Mouse (Mus musculus): ENCODE data around the gene Hagh. TPM values are rescaled to one million over a fixed set of nuclear protein-coding genes. Genes with fewer than 3 reads are reported as not detected.

The Hagh gene
- polyA plus RNA-seq, 1 experiment from 2014 or later = 69.1 TPM

GRCm38 (mm10) chr17:24894995-24895547 lies 55.1 kb downstream of the Hagh start, which contains the start of the genes Eme2 and Mrps34:
Gene Eme2, minus strand, starts transcription at chr17:24895087.
Gene Mrps34, plus strand, starts transcription at chr17:24895116.
- ATAC-seq (replicated peaks; ENCODE audit: extremely low read depth, insufficient read depth, low FRiP score) = peak; percentile 64
- H3K4me1 ChIP-seq (ENCODE audit: control insufficient read depth, insufficient read depth, low read length) = peaks cover 30% of the 10 kb centered on the region
- peaks cover 33% of the 10 kb centered on the region for H3K36me3 ChIP-seq (ENCODE audit: control insufficient read depth, insufficient read depth)
- peak within 1 kb of the TSS; percentile 92 for H3K9ac ChIP-seq (ENCODE audit: low read length)
- peak within 1 kb of the TSS; percentile 90 for H3K4me3 ChIP-seq (ENCODE audit: low read length)
- peak within 1 kb of the TSS; percentile 99 for H3K4me2 ChIP-seq (ENCODE audit: low read depth, low read length)
- H3K27me3 ChIP-seq (ENCODE audit: control insufficient read depth, insufficient read depth, low read length) = no peaks in the 10 kb centered on the region
- no peaks in the 10 kb centered on the region for H3K9me3 ChIP-seq (replicated peaks; ENCODE audit: control insufficient read depth, low read length)
- WGBS = under 1% methylated on average over 62 of the region's 62 CpGs
- H3K27ac ChIP-seq (ENCODE audit: low read length) = peak within 1 kb of the TSS; percentile 94

GRCm38 (mm10) chr17:24895571-24896240 lies 55.8 kb downstream of the Hagh start:
- Histone ChIP-seq H3K9me3 (replicated peaks; ENCODE audit: control insufficient read depth, low read length) (no peaks in the 10 kb centered on the region), H3K4me2 (ENCODE audit: low read depth, low read length) (peak overlapping the region; percentile 99)
- 8% methylated on average over 23 of the region's 23 CpGs for WGBS

GRCm38 (mm10) chr17:24896241-24896992 lies 56.5 kb downstream of the Hagh start, which contains the start of gene Nme3:
Gene Nme3, plus strand, starts transcription at chr17:24896500.
- Histone ChIP-seq H3K4me1 (ENCODE audit: control insufficient read depth, insufficient read depth, low read length) (peaks cover 30% of the 10 kb centered on the region), H3K4me2 (ENCODE audit: low read depth, low read length) (peak within 1 kb of the TSS; percentile 99), H3K9ac (ENCODE audit: low read length) (peak within 1 kb of the TSS; percentile 92), H3K4me3 (ENCODE audit: low read length) (peak within 1 kb of the TSS; percentile 90), H3K36me3 (ENCODE audit: control insufficient read depth, insufficient read depth) (peaks cover 38% of the 10 kb centered on the region), H3K27ac (ENCODE audit: low read length) (peak within 1 kb of the TSS; percentile 94), H3K9me3 (replicated peaks; ENCODE audit: control insufficient read depth, low read length) (no peaks in the 10 kb centered on the region), H3K27me3 (ENCODE audit: control insufficient read depth, insufficient read depth, low read length) (no peaks in the 10 kb centered on the region)
- 2% methylated on average over 50 of the region's 50 CpGs for WGBS
- peak; percentile 59 for ATAC-seq (replicated peaks; ENCODE audit: extremely low read depth, insufficient read depth, low FRiP score)

More at GRCm38 (mm10) chr17:24895571-24896240, 55.8 kb downstream of the Hagh start:
- Histone ChIP-seq H3K9ac (ENCODE audit: low read length) (peak overlapping the region; percentile 92), H3K4me3 (ENCODE audit: low read length) (peak overlapping the region; percentile 90), H3K4me1 (ENCODE audit: control insufficient read depth, insufficient read depth, low read length) (peaks cover 30% of the 10 kb centered on the region), H3K36me3 (ENCODE audit: control insufficient read depth, insufficient read depth) (peaks cover 35% of the 10 kb centered on the region), H3K27me3 (ENCODE audit: control insufficient read depth, insufficient read depth, low read length) (no peaks in the 10 kb centered on the region), H3K27ac (ENCODE audit: low read length) (peak overlapping the region; percentile 94)
- ATAC-seq (replicated peaks; ENCODE audit: extremely low read depth, insufficient read depth, low FRiP score) = no peak

- Histone ChIP-seq H3K27ac (ENCODE audit: low read length) (peak overlapping the region; percentile 94; the same call in 1 of the 2 replicates), H3K4me3 (ENCODE audit: low read length) (peak overlapping the region; percentile 90), H3K4me2 (ENCODE audit: low read depth, low read length) (peak overlapping the region; percentile 99), H3K36me3 (ENCODE audit: control insufficient read depth, insufficient read depth) (peaks cover 42% of the 10 kb centered on the region), H3K9ac (ENCODE audit: low read length) (peak overlapping the region; percentile 92), H3K27me3 (ENCODE audit: control insufficient read depth, insufficient read depth, low read length) (no peaks in the 10 kb centered on the region), H3K9me3 (replicated peaks; ENCODE audit: control insufficient read depth, low read length) (no peaks in the 10 kb centered on the region), H3K4me1 (ENCODE audit: control insufficient read depth, insufficient read depth, low read length) (peaks cover 30% of the 10 kb centered on the region)
- ATAC-seq (replicated peaks; ENCODE audit: extremely low read depth, insufficient read depth, low FRiP score) = no peak
- 36% methylated on average over 11 of the region's 11 CpGs for WGBS
These were observed 57.0 kb downstream of the Hagh start for GRCm38 (mm10) chr17:24896993-24897269.

- Histone ChIP-seq H3K27me3 (ENCODE audit: control insufficient read depth, insufficient read depth, low read length) (no peaks in the 10 kb centered on the region), H3K4me1 (ENCODE audit: control insufficient read depth, insufficient read depth, low read length) (peaks cover 30% of the 10 kb centered on the region), H3K27ac (ENCODE audit: low read length) (no peak overlapping the region), H3K9ac (ENCODE audit: low read length) (no peak overlapping the region), H3K9me3 (replicated peaks; ENCODE audit: control insufficient read depth, low read length) (no peaks in the 10 kb centered on the region), H3K36me3 (ENCODE audit: control insufficient read depth, insufficient read depth) (peaks cover 42% of the 10 kb centered on the region), H3K4me3 (ENCODE audit: low read length) (peak overlapping the region; percentile 90; the same call in 1 of the 2 replicates), H3K4me2 (ENCODE audit: low read depth, low read length) (no peak overlapping the region)
- no peak for ATAC-seq (replicated peaks; ENCODE audit: extremely low read depth, insufficient read depth, low FRiP score)
- 63% methylated on average over 4 of the region's 4 CpGs for WGBS
These were observed 57.7 kb downstream of the Hagh start for GRCm38 (mm10) chr17:24897600-24897999.

GRCm38 (mm10) chr17:24898041-24898854 lies 58.3 kb downstream of the Hagh start:
- Histone ChIP-seq H3K4me2 (ENCODE audit: low read depth, low read length) (no peak overlapping the region), H3K9ac (ENCODE audit: low read length) (no peak overlapping the region), H3K36me3 (ENCODE audit: control insufficient read depth, insufficient read depth) (peaks cover 42% of the 10 kb centered on the region), H3K4me1 (ENCODE audit: control insufficient read depth, insufficient read depth, low read length) (peaks cover 30% of the 10 kb centered on the region), H3K4me3 (ENCODE audit: low read length) (no peak overlapping the region), H3K27ac (ENCODE audit: low read length) (0 out of 2 replicates have a peak overlapping the region, but pooled peaks have one; percentile 44), H3K27me3 (ENCODE audit: control insufficient read depth, insufficient read depth, low read length) (no peaks in the 10 kb centered on the region), H3K9me3 (replicated peaks; ENCODE audit: control insufficient read depth, low read length) (no peaks in the 10 kb centered on the region)
- WGBS = 74% methylated on average over 4 of the region's 4 CpGs
- no peak for ATAC-seq (replicated peaks; ENCODE audit: extremely low read depth, insufficient read depth, low FRiP score)

- Histone ChIP-seq H3K9me3 (replicated peaks; ENCODE audit: control insufficient read depth, low read length) (no peaks in the 10 kb centered on the region), H3K4me2 (ENCODE audit: low read depth, low read length) (no peak overlapping the region), H3K36me3 (ENCODE audit: control insufficient read depth, insufficient read depth) (peaks cover 39% of the 10 kb centered on the region), H3K4me1 (ENCODE audit: control insufficient read depth, insufficient read depth, low read length) (peaks cover 25% of the 10 kb centered on the region), H3K9ac (ENCODE audit: low read length) (no peak overlapping the region), H3K27me3 (ENCODE audit: control insufficient read depth, insufficient read depth, low read length) (no peaks in the 10 kb centered on the region), H3K4me3 (ENCODE audit: low read length) (no peak overlapping the region), H3K27ac (ENCODE audit: low read length) (no peak overlapping the region)
- WGBS = 65% methylated on average over 5 of the region's 5 CpGs
- ATAC-seq (replicated peaks; ENCODE audit: extremely low read depth, insufficient read depth, low FRiP score) = no peak
These were observed 59.2 kb downstream of the Hagh start for GRCm38 (mm10) chr17:24899153-24899552.

- no peak overlapping the region for H3K4me2 ChIP-seq (ENCODE audit: low read depth, low read length)
- H3K36me3 ChIP-seq (ENCODE audit: control insufficient read depth, insufficient read depth) = peaks cover 46% of the 10 kb centered on the region
- 90% methylated on average over 6 of the region's 6 CpGs for WGBS
- no peak overlapping the region for H3K4me3 ChIP-seq (ENCODE audit: low read length)
- no peak overlapping the region for H3K27ac ChIP-seq (ENCODE audit: low read length)
- peaks cover 21% of the 10 kb centered on the region for H3K4me1 ChIP-seq (ENCODE audit: control insufficient read depth, insufficient read depth, low read length)
- ATAC-seq (replicated peaks; ENCODE audit: extremely low read depth, insufficient read depth, low FRiP score) = no peak
- H3K27me3 ChIP-seq (ENCODE audit: control insufficient read depth, insufficient read depth, low read length) = no peaks in the 10 kb centered on the region
- no peaks in the 10 kb centered on the region for H3K9me3 ChIP-seq (replicated peaks; ENCODE audit: control insufficient read depth, low read length)
- no peak overlapping the region for H3K9ac ChIP-seq (ENCODE audit: low read length)
These were observed 60.1 kb downstream of the Hagh start for GRCm38 (mm10) chr17:24900014-24900413.

All from heart, embryonic 16.5 days (tissue).